Mouse (Mus musculus): Measurements from ENCODE around the gene Lrr1.
"Not testable (repeated sequence)": the region's sequence is repeated elsewhere in the genome, so short reads cannot be mapped to it uniquely, and the experiment has no call there.

Gene Lrr1

GRCm38 (mm10) chr12:69163586-69163985 lies 5.0 kb upstream of the Lrr1 start:
- not testable (repeated sequence) for DNase-seq (ENCODE audit: low read depth, low spot score)

- peak; percentile 52 for DNase-seq (ENCODE audit: low read depth, low spot score)
These were observed 3.7 kb upstream of the Lrr1 start for GRCm38 (mm10) chr12:69164904-69165303.

DNA sequence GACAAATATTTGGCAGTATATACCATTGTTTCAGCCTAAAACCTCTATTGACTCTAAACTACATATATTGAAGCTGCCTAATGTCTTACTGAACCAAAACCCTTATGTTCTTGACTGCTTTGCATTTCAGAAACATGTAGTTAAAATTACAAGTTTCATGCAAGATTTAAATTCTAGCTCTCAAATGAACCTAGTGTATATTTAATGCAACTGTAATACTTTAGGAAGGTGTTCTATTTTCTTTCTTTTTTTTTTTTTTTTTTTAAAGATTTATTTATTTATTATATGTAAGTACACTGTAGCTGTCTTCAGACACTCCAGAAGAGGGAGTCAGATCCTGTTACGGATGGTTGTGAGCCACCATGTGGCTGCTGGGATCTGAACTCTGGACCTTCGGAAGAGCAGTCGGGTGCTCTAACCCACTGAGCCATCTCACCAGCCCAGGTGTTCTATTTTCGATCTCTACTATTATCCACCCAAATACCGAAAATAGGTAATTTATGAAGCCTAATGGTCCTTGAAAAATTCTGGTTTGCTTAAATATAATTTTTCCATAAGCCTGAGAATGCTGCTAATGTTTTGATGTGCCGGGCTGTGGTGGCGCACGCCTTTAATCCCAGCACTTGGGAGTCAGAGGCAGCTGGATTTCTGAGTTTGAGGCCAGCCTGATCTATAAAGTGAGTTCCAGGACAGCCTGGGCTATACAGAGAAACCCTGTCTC lies 1.6 kb upstream of the Lrr1 start:
- not testable (repeated sequence) for DNase-seq (ENCODE audit: low read depth, low spot score)

GRCm38 (mm10) chr12:69167656-69168460 lies 756 bp upstream of the Lrr1 start:
- no peak for DNase-seq (ENCODE audit: low read depth, low spot score)

GRCm38 (mm10) chr12:69171307-69171706 lies 2.7 kb downstream of the Lrr1 start:
- DNase-seq (ENCODE audit: low read depth, low spot score) = no peak

GRCm38 (mm10) chr12:69175975-69176374 lies 7.4 kb downstream of the Lrr1 start:
- no peak for DNase-seq (ENCODE audit: low read depth, low spot score)

DNA sequence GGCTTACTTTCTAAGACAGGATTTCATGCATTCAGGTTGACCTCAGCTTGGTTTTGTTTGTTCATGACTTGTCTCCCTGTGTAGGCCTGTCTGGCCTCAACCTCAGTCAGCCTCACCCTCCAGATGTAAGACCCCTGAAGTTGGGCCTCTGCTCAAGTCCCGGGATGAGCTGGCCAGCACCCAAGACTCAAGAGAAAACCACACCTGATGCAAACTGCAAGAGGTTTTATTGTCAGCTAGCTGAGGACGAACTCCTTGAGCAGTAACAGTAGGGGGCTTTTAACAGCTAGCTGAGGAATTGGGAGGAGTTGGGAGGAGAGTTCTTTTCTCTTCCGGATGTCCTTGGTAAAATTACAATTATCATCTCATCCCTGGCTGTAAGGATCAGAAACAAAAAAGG lies 8.9 kb downstream of the Lrr1 start:
- peak; percentile 78 for DNase-seq (ENCODE audit: low read depth, low spot score)

- peak; percentile 86 for DNase-seq (ENCODE audit: low read depth, low spot score)
These were observed 10.8 kb downstream of the Lrr1 start for GRCm38 (mm10) chr12:69179371-69179770.

DNA sequence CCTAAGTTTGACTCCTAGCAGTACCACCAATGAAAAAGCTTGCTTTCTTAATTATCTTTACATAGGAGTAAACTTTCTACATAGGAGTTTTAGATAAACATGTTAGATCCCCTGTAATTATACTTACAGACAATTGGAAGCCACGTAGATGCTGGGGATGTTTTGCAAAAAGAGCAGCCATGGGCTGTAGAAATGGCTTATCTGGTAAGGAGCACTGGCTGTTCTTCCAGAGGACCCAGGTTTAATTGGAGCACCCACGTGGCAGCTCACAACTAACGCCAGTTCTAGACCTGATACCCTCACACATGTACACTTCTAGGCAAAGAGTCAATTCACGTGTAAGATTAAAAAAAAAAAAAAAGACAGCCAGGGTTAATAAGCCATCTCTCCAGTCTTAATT lies 13.2 kb downstream of the Lrr1 start:
- no peak for DNase-seq (ENCODE audit: low read depth, low spot score)

DNA sequence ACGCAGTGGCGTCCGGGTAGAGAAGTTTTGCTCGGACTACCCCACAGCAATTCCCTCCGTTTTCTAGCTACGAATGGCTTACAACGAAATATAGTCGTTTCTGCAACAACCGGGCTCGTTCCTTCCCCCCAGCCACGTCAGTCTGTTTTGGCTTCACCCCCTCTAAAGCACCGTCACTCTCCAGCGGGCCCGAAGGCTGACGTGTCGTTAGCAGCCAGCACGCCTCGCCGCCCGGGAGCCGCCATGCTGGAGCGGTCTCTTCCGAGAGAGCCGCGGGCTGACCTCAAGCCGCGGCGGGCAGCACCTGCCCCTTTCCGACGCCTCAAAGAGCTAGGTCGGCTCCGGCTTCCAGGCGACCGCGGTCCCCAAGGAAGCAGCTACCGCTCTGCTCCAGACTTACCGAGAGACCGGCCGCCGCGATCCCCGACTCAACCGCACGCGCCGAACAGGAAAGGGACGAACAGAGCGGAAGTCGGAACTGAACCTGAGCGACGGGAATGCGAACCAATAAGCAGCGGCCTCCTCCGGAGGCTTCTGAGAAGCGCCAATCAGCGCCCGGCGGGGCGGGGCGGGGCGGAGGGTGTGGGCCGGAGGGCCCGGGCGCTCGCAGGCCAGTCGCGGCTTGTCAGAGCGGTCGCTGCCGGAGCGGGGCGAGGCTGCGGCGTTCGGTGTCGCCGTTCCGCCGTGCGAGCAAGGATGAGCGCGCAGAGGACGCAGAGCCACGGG lies 15.1 kb downstream of the Lrr1 start, which contains the start of the genes Rpl36al and Mgat2:
Gene Rpl36al, minus strand, starts transcription at position 501 of the 726 bp plus-strand sequence.
Gene Mgat2, plus strand, starts transcription at position 575 of the 726 bp plus-strand sequence.
- DNase-seq (ENCODE audit: low read depth, low spot score) = peak; percentile 98

GRCm38 (mm10) chr12:69184342-69185295 lies 16.0 kb downstream of the Lrr1 start:
- peak; percentile 47 for DNase-seq (ENCODE audit: low read depth, low spot score)

DNA sequence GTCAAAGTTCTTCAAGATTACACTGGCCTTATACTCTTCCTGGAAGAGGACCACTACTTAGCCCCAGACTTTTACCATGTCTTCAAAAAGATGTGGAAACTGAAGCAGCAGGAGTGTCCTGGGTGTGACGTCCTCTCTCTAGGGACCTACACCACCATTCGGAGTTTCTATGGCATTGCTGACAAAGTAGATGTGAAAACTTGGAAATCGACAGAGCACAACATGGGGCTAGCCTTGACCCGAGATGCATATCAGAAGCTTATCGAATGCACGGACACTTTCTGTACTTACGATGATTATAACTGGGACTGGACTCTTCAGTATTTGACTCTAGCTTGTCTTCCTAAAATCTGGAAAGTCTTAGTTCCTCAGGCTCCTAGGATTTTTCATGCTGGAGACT lies 16.8 kb downstream of the Lrr1 start:
- no peak for DNase-seq (ENCODE audit: low read depth, low spot score)

DNA sequence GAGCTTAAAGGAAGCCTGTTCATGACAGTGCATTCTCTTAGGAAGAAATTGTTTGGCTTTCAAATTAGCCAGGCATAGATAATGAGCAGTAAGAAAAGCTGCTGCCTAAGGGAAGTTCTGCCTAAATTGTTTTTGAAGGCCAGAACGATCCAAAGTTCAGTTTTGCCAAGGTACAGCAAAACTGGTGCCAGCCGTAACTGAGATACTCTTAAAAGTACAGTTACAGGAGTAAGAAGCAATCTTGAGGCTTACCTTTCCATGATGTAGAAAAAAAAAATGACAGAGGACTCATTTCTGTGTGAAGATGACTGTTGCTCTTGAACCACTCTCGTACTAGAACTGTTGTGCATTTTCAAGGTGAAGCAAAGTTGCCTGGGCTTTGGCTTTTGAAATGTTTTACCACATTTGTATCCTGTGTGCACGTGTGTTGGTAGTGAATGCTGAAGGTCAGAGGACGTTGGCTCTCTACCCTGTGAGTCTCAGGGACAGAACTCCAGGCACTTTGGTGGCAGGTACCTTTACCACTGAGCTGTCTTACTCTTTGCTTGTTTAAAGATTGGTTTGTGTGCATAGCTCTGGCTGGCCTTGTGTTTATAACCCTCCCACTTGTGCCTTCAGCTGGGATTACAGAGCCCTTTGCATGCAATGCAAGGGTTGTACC lies 18.3 kb downstream of the Lrr1 start:
- no peak for DNase-seq (ENCODE audit: low read depth, low spot score)

DNA sequence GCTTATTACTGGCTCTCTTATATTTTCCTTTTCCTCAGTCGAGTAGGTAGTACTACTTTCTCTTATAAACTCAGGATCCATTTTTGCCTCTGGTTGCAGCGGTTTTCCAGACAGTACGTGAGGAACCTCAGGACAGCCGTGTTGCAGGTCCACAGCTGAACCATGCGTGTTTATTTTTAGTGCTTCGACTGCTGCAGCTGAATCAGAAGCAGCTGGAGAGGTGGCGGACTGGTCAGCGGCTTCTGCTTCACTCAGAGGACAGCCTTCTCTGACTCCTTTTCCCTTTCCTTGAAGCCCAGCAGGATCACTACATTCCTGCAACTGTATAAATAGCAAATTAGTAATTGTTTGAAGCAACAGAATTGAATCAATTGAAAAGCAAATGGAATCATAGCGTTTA lies 21.5 kb downstream of the Lrr1 start:
- no peak for DNase-seq (ENCODE audit: low read depth, low spot score)

- no peak for DNase-seq (ENCODE audit: low read depth, low spot score)
These were observed 21.9 kb downstream of the Lrr1 start for GRCm38 (mm10) chr12:69190522-69190921.

DNA sequence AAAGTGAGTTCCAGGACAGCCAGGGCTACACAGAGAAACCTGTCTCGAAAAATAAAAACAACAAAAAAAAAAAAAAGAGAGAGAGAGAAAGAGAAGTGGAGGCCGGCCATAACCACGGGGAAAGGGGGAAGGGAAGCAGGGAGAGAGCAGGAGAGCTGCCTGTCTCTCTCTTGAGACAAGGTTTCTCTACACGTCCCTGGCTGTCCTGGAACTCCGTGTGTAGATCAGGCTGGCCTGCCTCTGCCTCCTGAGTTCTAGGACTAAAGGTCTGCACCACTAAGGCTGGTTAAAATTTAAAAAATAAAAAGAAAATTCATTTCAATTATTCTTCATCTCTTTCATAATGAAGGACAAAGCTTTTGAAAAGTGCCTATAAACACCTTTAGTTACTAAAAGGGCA lies 22.8 kb downstream of the Lrr1 start:
- DNase-seq (ENCODE audit: low read depth, low spot score) = no peak

- DNase-seq (ENCODE audit: low read depth, low spot score) = no peak
These were observed 24.0 kb downstream of the Lrr1 start for GRCm38 (mm10) chr12:69192637-69193036.

GRCm38 (mm10) chr12:69196444-69197377 lies 28.1 kb downstream of the Lrr1 start, which contains the start of gene Gm49383:
Gene Gm49383 (minus strand): TSS chr12:69197104.
- peak; percentile 50 for DNase-seq (ENCODE audit: low read depth, low spot score)
